Mouse (Mus musculus) heart, postnatal 36 days (tissue): ENCODE results near the gene Pin1rt1. TPM values are rescaled to one million over a fixed set of nuclear protein-coding genes. Genes with fewer than 3 reads are reported as not detected.
A peak's percentile ranks its signal among the peaks of the same experiment; 100 is the strongest.

Source experiments
- DNase-seq, 2 experiments: peaks; one replicate each; pipeline ENCODE4 v3.0.0; 2021 to 2022
- intact Hi-C: fragments of 180-260 bp; cut with DNase I; formaldehyde crosslinking; loops from one replicate; pipeline ENCODE4 v1.15.1; 2025
- total RNA-seq, 2 experiments: library from RNA; stranded (reverse); gene quantifications; 2 replicates each; pipeline ENCODE4 v1.2.3; 2021

Gene Pin1rt1
- total RNA-seq, 2 experiments from 2014 or later, result not detected

- no peak for DNase-seq
- intact Hi-C loops, result no loop called here
Measured at GRCm38 (mm10) chr2:104717231-104717735, 1.1 kb upstream of the Pin1rt1 start.

- DNase-seq, result no peak
Measured at GRCm38 (mm10) chr2:104714254-104714691, 1.9 kb downstream of the Pin1rt1 start.

GRCm38 (mm10) chr2:104712486-104712809 is 3.7 kb downstream of the Pin1rt1 start:
- no peak for DNase-seq
- intact Hi-C loops, result no loop called here

More at GRCm38 (mm10) chr2:104714254-104714691, 1.9 kb downstream of the Pin1rt1 start:
- intact Hi-C loops, result no loop called here

GRCm38 (mm10) chr2:104711585-104712485 is 4.3 kb downstream of the Pin1rt1 start, which contains the start of gene Tcp11l1:
Gene Tcp11l1, minus strand, starts transcription at chr2:104712169.
- peak; percentile 74 to 80 for DNase-seq
- intact Hi-C loops, result no loop called here

- intact Hi-C loops, result no loop called here
- no peak for DNase-seq
Measured at GRCm38 (mm10) chr2:104710670-104711370, 5.4 kb downstream of the Pin1rt1 start.

- intact Hi-C loops, result no loop called here
Measured at GRCm38 (mm10) chr2:104709786-104710337, 6.3 kb downstream of the Pin1rt1 start.

GRCm38 (mm10) chr2:104704355-104704754 is 11.8 kb downstream of the Pin1rt1 start:
- no peak for DNase-seq
- intact Hi-C loops, result no loop called here

More at GRCm38 (mm10) chr2:104709786-104710337, 6.3 kb downstream of the Pin1rt1 start:
- DNase-seq, result no peak

- no peak for DNase-seq
- intact Hi-C loops, result no loop called here
Measured at GRCm38 (mm10) chr2:104703158-104703557, 13.0 kb downstream of the Pin1rt1 start.

GRCm38 (mm10) chr2:104699659-104700058 is 16.5 kb downstream of the Pin1rt1 start:
- intact Hi-C loops, result no loop called here
- DNase-seq, result no peak

GRCm38 (mm10) chr2:104692551-104692950 is 23.6 kb downstream of the Pin1rt1 start:
- intact Hi-C loops, result no loop called here
- no peak for DNase-seq

- no peak for DNase-seq
- intact Hi-C loops, result no loop called here
Measured at GRCm38 (mm10) chr2:104690720-104691119, 25.5 kb downstream of the Pin1rt1 start.

- intact Hi-C loops, result loop anchor here (5.0 kb wide), 1 partner anchor 54 kb away; the partner anchor contains the start of gene Depdc7
- DNase-seq, result no peak
Measured at GRCm38 (mm10) chr2:104688724-104689123, 27.5 kb downstream of the Pin1rt1 start.

- intact Hi-C loops, result loop anchor here (5.0 kb wide), 1 partner anchor 54 kb away; the partner anchor contains the start of gene Depdc7
- no peak for DNase-seq
Measured at GRCm38 (mm10) chr2:104688321-104688720, 27.9 kb downstream of the Pin1rt1 start.

GRCm38 (mm10) chr2:104687261-104687660 is 28.9 kb downstream of the Pin1rt1 start:
- intact Hi-C loops, result loop anchor here (5.0 kb wide), 1 partner anchor 55 kb away; the partner anchor contains the start of gene Depdc7
- no peak for DNase-seq

- intact Hi-C loops, result loop anchor here (1.0 to 5.0 kb wide), 2 partner anchors 57 to 89 kb away; partner anchors contain the start of gene Depdc7
- peak; percentile 73 to 84 for DNase-seq
Measured at GRCm38 (mm10) chr2:104685418-104685817, 30.8 kb downstream of the Pin1rt1 start.

GRCm38 (mm10) chr2:104684771-104685170 is 31.4 kb downstream of the Pin1rt1 start:
- DNase-seq, result no peak
- intact Hi-C loops, result loop anchor here (1.0 to 5.0 kb wide), 2 partner anchors 58 to 90 kb away; partner anchors contain the start of gene Depdc7

- intact Hi-C loops, result no loop called here
- no peak for DNase-seq
Measured at GRCm38 (mm10) chr2:104677326-104677725, 38.9 kb downstream of the Pin1rt1 start.

- intact Hi-C loops, result no loop called here
- no peak for DNase-seq
Measured at GRCm38 (mm10) chr2:104671724-104672123, 44.5 kb downstream of the Pin1rt1 start.

- no peak for DNase-seq
- intact Hi-C loops, result no loop called here
Measured at GRCm38 (mm10) chr2:104669122-104669804, 46.9 kb downstream of the Pin1rt1 start.
